Mouse (Mus musculus) heart, adult 2 months (tissue): ENCODE data around the gene Wbp2.

ENCODE experiments used
- CTCF ChIP-seq: fragments of 200-600 bp; IDR thresholded peaks from 2 replicates; pipeline ENCODE4 v1.8.1; 2022; ENCODE audit warnings: antibody characterized with exemption, mild to moderate bottlenecking, moderate library complexity
- EP300 ChIP-seq: fragments of 200-500 bp; IDR thresholded peaks from 2 replicates; pipeline ENCODE4 v1.6.1; 2011; ENCODE audit warnings: low read depth, low read length, control low read depth; ENCODE audit not compliant: insufficient read depth
- POLR2A ChIP-seq: fragments of 200-500 bp; IDR thresholded peaks from 2 replicates; pipeline ENCODE4 v1.6.1; 2011; ENCODE audit warnings: mild to moderate bottlenecking, low read depth, low read length, control low read depth; ENCODE audit not compliant: insufficient read depth

GRCm38 (mm10) chr11:116050196-116050595 is 36.6 kb downstream of the Wbp2 start:
- TF ChIP-seq EP300 (no peak), CTCF (no peak), POLR2A (no peak)
